Mouse (Mus musculus): ENCODE results near the gene Cep72. TPM values are rescaled to one million over a fixed set of nuclear protein-coding genes. Genes with fewer than 3 reads are reported as not detected.

Cep72 gene
- total RNA-seq, 2 experiments from 2014 or later = 8.9 to 10.7 TPM

Other genes starting within 250 kb of the Cep72 start
- gene Nkd2, start 214.7 kb downstream of the Cep72 start, total RNA-seq (2021) = 1 to 10 TPM; 5.0 to 5.6 TPM
- gene Trip13, start 124.5 kb downstream of the Cep72 start, total RNA-seq (2021) = 1 to 10 TPM; 8.3 to 9.4 TPM
- gene Brd9, start 124.5 kb downstream of the Cep72 start, total RNA-seq (2021) = 10 to 100 TPM; 56.2 to 56.6 TPM
- not detected for gene Zdhhc11, start 98.4 kb downstream of the Cep72 start, total RNA-seq (2021)
- gene Tppp, start 52.9 kb downstream of the Cep72 start, total RNA-seq (2021) = 1 to 10 TPM; 3.1 to 4.3 TPM
- gene Slc9a3, start 59.2 kb upstream of the Cep72 start, total RNA-seq (2021) = 1 to 10 TPM in 1 of 2 experiments, under 1 TPM in 1; 0.42 to 3.2 TPM
- gene Exoc3, start 146.4 kb upstream of the Cep72 start, total RNA-seq (2021) = 10 to 100 TPM; 57.6 to 62.6 TPM
- gene Ahrr, start 230.0 kb upstream of the Cep72 start, total RNA-seq (2021) = 1 to 10 TPM; 2.3 to 2.4 TPM